Mouse (Mus musculus): ENCODE measurements around the gene Gm13304. TPM values are rescaled to one million over a fixed set of nuclear protein-coding genes. Genes with fewer than 3 reads are reported as not detected.
"Not testable (repeated sequence)": the region's sequence is repeated elsewhere in the genome, so short reads cannot be mapped to it uniquely, and the experiment has no call there.

The Gm13304 gene
- total RNA-seq (2015): not detected in 2 replicates
- total RNA-seq (2017): not detected in 2 replicates

- not testable (repeated sequence) for ATAC-seq (replicated peaks; ENCODE audit: poor library complexity)
These were observed at the start of gene Gm13304 for GRCm38 (mm10) chr4:42114517-42114916. Gm13304 (plus strand) TSS chr4:42114817.

GRCm38 (mm10) chr4:42090907-42091306 lies 23.7 kb upstream of the Gm13304 start, which contains the start of gene Gm3893:
Gm3893 (plus strand) TSS chr4:42091207.
- ATAC-seq (replicated peaks; ENCODE audit: poor library complexity): not testable (repeated sequence)

- ATAC-seq (replicated peaks; ENCODE audit: poor library complexity): not testable (repeated sequence)
These were observed 38.5 kb downstream of the Gm13304 start, which contains the start of gene Gm13306 for GRCm38 (mm10) chr4:42153136-42153535. Gm13306 (plus strand) TSS chr4:42153436.

Other genes starting within 250 kb of the Gm13304 start
- gene Gm21541, start 211.2 kb upstream of the Gm13304 start, total RNA-seq (2015): not detected in 2 replicates
- not detected in 2 replicates for gene Gm21541, start 211.2 kb upstream of the Gm13304 start, total RNA-seq (2017)
- 1.1 and 1.5 TPM in 2 replicates for gene Gm20878, start 173.2 kb upstream of the Gm13304 start, total RNA-seq (2015)
- gene Gm20878, start 173.2 kb upstream of the Gm13304 start, total RNA-seq (2017): 1.8 and 5.5 TPM in 2 replicates
- 0.22 TPM in 1 of 2 replicates, not detected in the other for gene Fam205a4, start 148.8 kb upstream of the Gm13304 start, total RNA-seq (2015)
- gene Fam205a4, start 148.8 kb upstream of the Gm13304 start, total RNA-seq (2017): not detected in 2 replicates
- 0.52 TPM in 1 of 2 replicates, not detected in the other for gene Gm21093, start 80.1 kb upstream of the Gm13304 start, total RNA-seq (2015)
- gene Gm21093, start 80.1 kb upstream of the Gm13304 start, total RNA-seq (2017): not detected in 2 replicates
- gene Gm3893, start 23.6 kb upstream of the Gm13304 start, total RNA-seq (2015): not detected in 2 replicates
- gene Gm3893, start 23.6 kb upstream of the Gm13304 start, total RNA-seq (2017): not detected in 2 replicates
- not detected in 2 replicates for gene Gm13306, start 38.6 kb downstream of the Gm13304 start, total RNA-seq (2015)
- not detected in 2 replicates for gene Gm13306, start 38.6 kb downstream of the Gm13304 start, total RNA-seq (2017)
- gene Gm13305, start 53.8 kb downstream of the Gm13304 start, total RNA-seq (2015): 0.34 TPM in 1 of 2 replicates, not detected in the other
- not detected in 2 replicates for gene Gm13305, start 53.8 kb downstream of the Gm13304 start, total RNA-seq (2017)
- gene Gm10600, start 125.8 kb downstream of the Gm13304 start, total RNA-seq (2015): not detected in 2 replicates
- not detected in 2 replicates for gene Gm10600, start 125.8 kb downstream of the Gm13304 start, total RNA-seq (2017)
- not detected in 2 replicates for gene Ccl21b, start 140.9 kb downstream of the Gm13304 start, total RNA-seq (2015)
- gene Ccl21b, start 140.9 kb downstream of the Gm13304 start, total RNA-seq (2017): not detected in 2 replicates
- gene Gm21953, start 179.4 kb downstream of the Gm13304 start, total RNA-seq (2015): not detected in 2 replicates
- gene Gm21953, start 179.4 kb downstream of the Gm13304 start, total RNA-seq (2017): 1.8 TPM in 1 of 2 replicates, not detected in the other
- gene Fam205a3, start 203.5 kb downstream of the Gm13304 start, total RNA-seq (2015): 0.10 TPM in 1 of 2 replicates, not detected in the other
- gene Fam205a3, start 203.5 kb downstream of the Gm13304 start, total RNA-seq (2017): 0.07 TPM in 1 of 2 replicates, not detected in the other

Measured in megakaryocyte progenitor cell, adult 5-6 weeks (primary cell).